Mouse (Mus musculus) liver, embryonic 16.5 days (tissue): ENCODE measurements around the gene Piga. TPM values are rescaled to one million over a fixed set of nuclear protein-coding genes. Genes with fewer than 3 reads are reported as not detected.

ENCODE experiments used
- polyA plus RNA-seq: library from polyadenylated mRNA; unstranded; fragments of >200 nt; fragmentation: Nextera tagmentation; extraction: Ambion mirVana; gene quantifications from 2 replicates; pipeline ENCODE4 v1.2.1, GENCODE M21; 2015

The Piga gene
- polyA plus RNA-seq, 1 experiment from 2014 or later, result 10.5 TPM

Other genes with a start within 250 kb of the Piga start
- gene Bmx, start 161.6 kb upstream of the Piga start, polyA plus RNA-seq, result 0.70 and 0.77 TPM in 2 replicates
- 20.3 and 20.4 TPM in 2 replicates for gene Pir, start 150.4 kb upstream of the Piga start, polyA plus RNA-seq
- gene Vegfd, start 46.4 kb upstream of the Piga start, polyA plus RNA-seq, result 1.1 and 1.2 TPM in 2 replicates
- 0.08 and 0.11 TPM in 2 replicates for gene Asb11, start 17.2 kb downstream of the Piga start, polyA plus RNA-seq
- gene Asb9, start 86.5 kb downstream of the Piga start, polyA plus RNA-seq, result 0.11 TPM in 1 of 2 replicates, not detected in the other